Mouse (Mus musculus) spleen, adult 2 months (tissue): ENCODE data around the gene Mbnl1. TPM values are rescaled to one million over a fixed set of nuclear protein-coding genes. Genes with fewer than 3 reads are reported as not detected.
A peak's percentile ranks its signal among the peaks of the same experiment; 100 is the strongest.

Experiments
- DNase-seq, 2 experiments: peaks; one replicate each; pipeline versions ENCODE4 v3.0.0 to v3.0.0-alpha.2; 2012 to 2021; ENCODE audit warnings: low spot score in 2 of 2, low read depth in 1 of 2
- H3K27ac ChIP-seq: fragments of 200-500 bp; 2 replicates; pipeline ENCODE4 v1.5.1; 2012; ENCODE audit warnings: low read length, inconsistent platforms; ENCODE audit not compliant: insufficient read depth
- H3K27me3 ChIP-seq: fragments of 200-500 bp; 2 replicates; pipeline ENCODE4 v1.6.1; 2012; ENCODE audit warnings: mild to moderate bottlenecking, moderate library complexity, low read length, inconsistent platforms; ENCODE audit not compliant: control insufficient read depth, insufficient read depth
- H3K36me3 ChIP-seq: fragments of 200-500 bp; 2 replicates; pipeline ENCODE4 v1.6.1; 2012; ENCODE audit warnings: mild to moderate bottlenecking, low read length, inconsistent platforms; ENCODE audit not compliant: control insufficient read depth, insufficient read depth
- H3K4me1 ChIP-seq: fragments of 200-500 bp; 2 replicates; pipeline ENCODE4 v1.6.1; 2011; ENCODE audit warnings: inconsistent platforms; ENCODE audit not compliant: control insufficient read depth, insufficient read depth, insufficient read length
- H3K4me3 ChIP-seq: fragments of 200-500 bp; 2 replicates; pipeline ENCODE4 v1.5.1; 2011; ENCODE audit warnings: mild to moderate bottlenecking, inconsistent platforms; ENCODE audit not compliant: insufficient read depth, insufficient read length; ENCODE audit errors: extremely low read depth
- CTCF ChIP-seq: fragments of 200-500 bp; IDR thresholded peaks from 2 replicates; pipeline ENCODE4 v1.5.1; 2011; ENCODE audit warnings: mild to moderate bottlenecking, inconsistent platforms; ENCODE audit not compliant: insufficient read depth, insufficient read length, insufficient replicate concordance; ENCODE audit errors: extremely low read depth
- POLR2A ChIP-seq: fragments of 200-500 bp; IDR thresholded peaks from 2 replicates; pipeline ENCODE4 v1.6.1; 2011; ENCODE audit warnings: low read depth, low read length, inconsistent platforms
- WGBS: fragments of 180-500 bp; shearing (Covaris S2); methylation state at CpG from one replicate; pipeline ENCODE4 v1.1.7; 2018; 5-methylcytosine and 5-hydroxymethylcytosine counted together
- polyA plus RNA-seq: library from polyadenylated mRNA; depleted of rRNA; stranded (reverse); fragments of >200 nt; gene quantifications from 2 replicates; pipeline ENCODE4 v1.2.3, GENCODE M21; 2012

Gene Mbnl1
- polyA plus RNA-seq, 1 experiment = 159 TPM

GRCm38 (mm10) chr3:60576366-60577046 is 103.9 kb downstream of the Mbnl1 start:
- Histone ChIP-seq H3K36me3 (no peaks in the 10 kb centered on the region; the same call in 1 of the 2 replicates), H3K4me3 (no peak overlapping the region), H3K4me1 (peaks cover 27% of the 10 kb centered on the region), H3K27me3 (no peaks in the 10 kb centered on the region), H3K27ac (no peak overlapping the region)
- no peak for DNase-seq
- 50% methylated on average over 9 of the region's 9 CpGs for WGBS
- TF ChIP-seq CTCF (no peak), POLR2A (no peak)

- H3K4me1 ChIP-seq = peaks cover 21% of the 10 kb centered on the region
- DNase-seq = no peak
- 84% methylated on average over 4 of the region's 4 CpGs for WGBS
- no peak overlapping the region for H3K27ac ChIP-seq
- H3K27me3 ChIP-seq = no peaks in the 10 kb centered on the region
- TF ChIP-seq CTCF (no peak), POLR2A (no peak)
- no peaks in the 10 kb centered on the region; the same call in 1 of the 2 replicates for H3K36me3 ChIP-seq
- H3K4me3 ChIP-seq = no peak overlapping the region
Measured at GRCm38 (mm10) chr3:60579880-60580279, 107.2 kb downstream of the Mbnl1 start.

GRCm38 (mm10) chr3:60580699-60581098 is 108.1 kb downstream of the Mbnl1 start:
- Histone ChIP-seq H3K4me1 (peaks cover 21% of the 10 kb centered on the region), H3K27me3 (no peaks in the 10 kb centered on the region), H3K27ac (no peak overlapping the region), H3K4me3 (no peak overlapping the region), H3K36me3 (no peaks in the 10 kb centered on the region)
- TF ChIP-seq CTCF (no peak), POLR2A (no peak)
- DNase-seq = no peak
- WGBS = 29% methylated on average over 5 of the region's 5 CpGs

- Histone ChIP-seq H3K27ac (no peak overlapping the region), H3K36me3 (no peaks in the 10 kb centered on the region), H3K4me3 (no peak overlapping the region), H3K4me1 (peaks cover 20% of the 10 kb centered on the region), H3K27me3 (no peaks in the 10 kb centered on the region)
- TF ChIP-seq POLR2A = no peak
- no peak for DNase-seq
- WGBS = 53% methylated on average over 3 of the region's 3 CpGs
Measured at GRCm38 (mm10) chr3:60582154-60582553, 109.5 kb downstream of the Mbnl1 start.

- peaks cover 22% of the 10 kb centered on the region for H3K4me1 ChIP-seq
- no peak overlapping the region for H3K27ac ChIP-seq
- DNase-seq = no peak
Measured at GRCm38 (mm10) chr3:60582620-60583019, 110.0 kb downstream of the Mbnl1 start.

GRCm38 (mm10) chr3:60584704-60585103 is 112.1 kb downstream of the Mbnl1 start:
- Histone ChIP-seq H3K27me3 (no peaks in the 10 kb centered on the region), H3K4me1 (peaks cover 23% of the 10 kb centered on the region), H3K27ac (no peak overlapping the region), H3K4me3 (no peak overlapping the region), H3K36me3 (no peaks in the 10 kb centered on the region)
- WGBS = 81% methylated on average over 3 of the region's 3 CpGs
- DNase-seq = no peak
- no peak for TF ChIP-seq CTCF

More at GRCm38 (mm10) chr3:60582620-60583019, 110.0 kb downstream of the Mbnl1 start:
- H3K4me3 ChIP-seq = no peak overlapping the region
- H3K36me3 ChIP-seq = no peaks in the 10 kb centered on the region
- 100% methylated on average over 1 of the region's 1 CpGs for WGBS
- TF ChIP-seq CTCF = no peak
- TF ChIP-seq POLR2A = no peak
- H3K27me3 ChIP-seq = no peaks in the 10 kb centered on the region

GRCm38 (mm10) chr3:60586046-60586445 is 113.4 kb downstream of the Mbnl1 start:
- 96% methylated on average over 3 of the region's 3 CpGs for WGBS
- Histone ChIP-seq H3K27me3 (no peaks in the 10 kb centered on the region), H3K27ac (no peak overlapping the region), H3K4me1 (peaks cover 16% of the 10 kb centered on the region), H3K36me3 (no peaks in the 10 kb centered on the region), H3K4me3 (no peak overlapping the region)
- TF ChIP-seq POLR2A (no peak), CTCF (no peak)
- DNase-seq = peak in 1 of 2 experiments; percentile 16
